Mouse (Mus musculus): ENCODE data around the gene Orai1. TPM values are rescaled to one million over a fixed set of nuclear protein-coding genes. Genes with fewer than 3 reads are reported as not detected.

Gene Orai1
- total and polyA plus RNA-seq, 2 experiments from 2014 or later = 14.8 to 24.0 TPM

- Histone ChIP-seq H3K9me3 (ENCODE audit: low read length) (no peaks in the 10 kb centered on the region), H3K4me2 (ENCODE audit: low read depth, low read length, poor library complexity, severe bottlenecking) (no peak overlapping the region), H3K4me1 (ENCODE audit: insufficient read depth, low read length) (no peaks in the 10 kb centered on the region), H3K9ac (replicated peaks; ENCODE audit: low read length, poor library complexity, severe bottlenecking) (no peak overlapping the region), H3K27me3 (ENCODE audit: insufficient read depth, low read length) (no peaks in the 10 kb centered on the region), H3K36me3 (ENCODE audit: insufficient read depth, low read length) (no peaks in the 10 kb centered on the region), H3K27ac (ENCODE audit: low read depth, low read length) (no peak overlapping the region), H3K4me3 (ENCODE audit: low read depth, low read length) (no peak overlapping the region)
- no peak for DNase-seq (ENCODE audit: low spot score)
- WGBS = 61% methylated on average over 7 of the region's 7 CpGs
- no peak for TF ChIP-seq CTCF (IDR thresholded peaks at IDR 0.05)
- no peak for ATAC-seq (ENCODE audit: low FRiP score)
Observed at GRCm38 (mm10) chr5:123040796-123041195, 25.9 kb downstream of the Orai1 start.

GRCm38 (mm10) chr5:123043856-123044255 lies 29.0 kb downstream of the Orai1 start:
- Histone ChIP-seq H3K27me3 (ENCODE audit: insufficient read depth, low read length) (no peaks in the 10 kb centered on the region), H3K27ac (ENCODE audit: low read depth, low read length) (no peak overlapping the region), H3K9ac (replicated peaks; ENCODE audit: low read length, poor library complexity, severe bottlenecking) (no peak overlapping the region), H3K9me3 (ENCODE audit: low read length) (no peaks in the 10 kb centered on the region), H3K4me1 (ENCODE audit: insufficient read depth, low read length) (no peaks in the 10 kb centered on the region), H3K36me3 (ENCODE audit: insufficient read depth, low read length) (no peaks in the 10 kb centered on the region), H3K4me3 (ENCODE audit: low read depth, low read length) (no peak overlapping the region), H3K4me2 (ENCODE audit: low read depth, low read length, poor library complexity, severe bottlenecking) (no peak overlapping the region)
- TF ChIP-seq CTCF (IDR thresholded peaks at IDR 0.05) = peak; percentile 62
- WGBS = 24% methylated on average over 7 of the region's 7 CpGs
- DNase-seq (ENCODE audit: low spot score) (no peak), ATAC-seq (ENCODE audit: low FRiP score) (no peak)

- Histone ChIP-seq H3K9ac (replicated peaks; ENCODE audit: low read length, poor library complexity, severe bottlenecking) (no peak overlapping the region), H3K4me2 (ENCODE audit: low read depth, low read length, poor library complexity, severe bottlenecking) (no peak overlapping the region), H3K9me3 (ENCODE audit: low read length) (no peaks in the 10 kb centered on the region), H3K4me1 (ENCODE audit: insufficient read depth, low read length) (no peaks in the 10 kb centered on the region), H3K4me3 (ENCODE audit: low read depth, low read length) (no peak overlapping the region), H3K27me3 (ENCODE audit: insufficient read depth, low read length) (no peaks in the 10 kb centered on the region), H3K36me3 (ENCODE audit: insufficient read depth, low read length) (no peaks in the 10 kb centered on the region), H3K27ac (ENCODE audit: low read depth, low read length) (no peak overlapping the region)
- DNase-seq (ENCODE audit: low spot score) (peak; percentile 68), ATAC-seq (ENCODE audit: low FRiP score) (no peak)
- WGBS = 38% methylated on average over 9 of the region's 9 CpGs
- peak; percentile 71 for TF ChIP-seq CTCF (IDR thresholded peaks at IDR 0.05)
Observed at GRCm38 (mm10) chr5:123045561-123046295, 30.9 kb downstream of the Orai1 start.

GRCm38 (mm10) chr5:123046916-123047315 lies 32.0 kb downstream of the Orai1 start, which contains the start of gene Morn3:
Morn3 (minus strand) TSS chr5:123047016.
- H3K4me3 ChIP-seq (ENCODE audit: low read depth, low read length) = no peak within 1 kb of the TSS
- no peaks in the 10 kb centered on the region for H3K36me3 ChIP-seq (ENCODE audit: insufficient read depth, low read length)
- no peak for DNase-seq (ENCODE audit: low spot score)
- H3K9ac ChIP-seq (replicated peaks; ENCODE audit: low read length, poor library complexity, severe bottlenecking) = no peak within 1 kb of the TSS
- H3K9me3 ChIP-seq (ENCODE audit: low read length) = no peaks in the 10 kb centered on the region
- H3K4me2 ChIP-seq (ENCODE audit: low read depth, low read length, poor library complexity, severe bottlenecking) = no peak within 1 kb of the TSS
- no peak for ATAC-seq (ENCODE audit: low FRiP score)
- WGBS = 87% methylated on average over 3 of the region's 3 CpGs
- no peaks in the 10 kb centered on the region for H3K27me3 ChIP-seq (ENCODE audit: insufficient read depth, low read length)
- no peak within 1 kb of the TSS for H3K27ac ChIP-seq (ENCODE audit: low read depth, low read length)
- TF ChIP-seq CTCF (IDR thresholded peaks at IDR 0.05) = no peak
- H3K4me1 ChIP-seq (ENCODE audit: insufficient read depth, low read length) = no peaks in the 10 kb centered on the region

- H3K27me3 ChIP-seq (ENCODE audit: insufficient read depth, low read length) = no peaks in the 10 kb centered on the region
- H3K27ac ChIP-seq (ENCODE audit: low read depth, low read length) = no peak overlapping the region
- no peaks in the 10 kb centered on the region for H3K9me3 ChIP-seq (ENCODE audit: low read length)
- H3K4me2 ChIP-seq (ENCODE audit: low read depth, low read length, poor library complexity, severe bottlenecking) = peak overlapping the region; percentile 22; the same call in 1 of the 2 replicates
- TF ChIP-seq CTCF (IDR thresholded peaks at IDR 0.05) = peak; percentile 59
- 3% methylated on average over 12 of the region's 12 CpGs for WGBS
- no peak for ATAC-seq (ENCODE audit: low FRiP score)
- no peaks in the 10 kb centered on the region for H3K36me3 ChIP-seq (ENCODE audit: insufficient read depth, low read length)
- no peaks in the 10 kb centered on the region for H3K4me1 ChIP-seq (ENCODE audit: insufficient read depth, low read length)
- no peak overlapping the region for H3K9ac ChIP-seq (replicated peaks; ENCODE audit: low read length, poor library complexity, severe bottlenecking)
- H3K4me3 ChIP-seq (ENCODE audit: low read depth, low read length) = no peak overlapping the region
- peak; percentile 65 for DNase-seq (ENCODE audit: low spot score)
Observed at GRCm38 (mm10) chr5:123049271-123049670, 34.4 kb downstream of the Orai1 start.

DNA sequence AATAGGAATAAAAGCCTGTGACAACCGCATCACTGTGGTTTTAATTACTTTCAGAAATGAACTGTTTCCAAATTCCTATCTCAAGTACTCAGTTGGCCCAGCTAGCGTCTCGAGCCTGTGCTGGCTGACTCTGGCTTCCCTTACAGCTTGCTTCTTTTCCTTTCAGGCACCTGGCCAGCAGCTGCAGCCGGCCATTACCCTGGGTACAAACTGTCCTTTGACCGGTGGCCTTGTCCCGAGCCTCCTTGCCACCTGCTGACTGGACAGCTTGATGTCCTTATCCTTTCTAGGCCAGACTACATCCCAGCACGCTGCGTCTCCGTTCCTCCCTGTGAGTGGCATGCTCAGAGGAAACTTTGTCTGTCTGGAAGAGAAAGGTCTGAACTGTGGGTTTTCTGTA lies 36.0 kb downstream of the Orai1 start:
- DNase-seq (ENCODE audit: low spot score) = no peak
- H3K27me3 ChIP-seq (ENCODE audit: insufficient read depth, low read length) = no peaks in the 10 kb centered on the region
- no peaks in the 10 kb centered on the region for H3K36me3 ChIP-seq (ENCODE audit: insufficient read depth, low read length)
- H3K4me2 ChIP-seq (ENCODE audit: low read depth, low read length, poor library complexity, severe bottlenecking) = no peak overlapping the region
- no peaks in the 10 kb centered on the region for H3K9me3 ChIP-seq (ENCODE audit: low read length)
- no peak overlapping the region for H3K9ac ChIP-seq (replicated peaks; ENCODE audit: low read length, poor library complexity, severe bottlenecking)
- no peak overlapping the region for H3K4me3 ChIP-seq (ENCODE audit: low read depth, low read length)
- ATAC-seq (ENCODE audit: low FRiP score) = no peak
- no peaks in the 10 kb centered on the region for H3K4me1 ChIP-seq (ENCODE audit: insufficient read depth, low read length)
- 72% methylated on average over 9 of the region's 9 CpGs for WGBS
- no peak overlapping the region for H3K27ac ChIP-seq (ENCODE audit: low read depth, low read length)
- TF ChIP-seq CTCF (IDR thresholded peaks at IDR 0.05) = no peak
